Mouse (Mus musculus): ENCODE data around the gene Lysmd4. TPM values are rescaled to one million over a fixed set of nuclear protein-coding genes. Genes with fewer than 3 reads are reported as not detected.

Gene Lysmd4
- polyA plus RNA-seq, 1 experiment from 2014 or later: 14.9 TPM

DNA sequence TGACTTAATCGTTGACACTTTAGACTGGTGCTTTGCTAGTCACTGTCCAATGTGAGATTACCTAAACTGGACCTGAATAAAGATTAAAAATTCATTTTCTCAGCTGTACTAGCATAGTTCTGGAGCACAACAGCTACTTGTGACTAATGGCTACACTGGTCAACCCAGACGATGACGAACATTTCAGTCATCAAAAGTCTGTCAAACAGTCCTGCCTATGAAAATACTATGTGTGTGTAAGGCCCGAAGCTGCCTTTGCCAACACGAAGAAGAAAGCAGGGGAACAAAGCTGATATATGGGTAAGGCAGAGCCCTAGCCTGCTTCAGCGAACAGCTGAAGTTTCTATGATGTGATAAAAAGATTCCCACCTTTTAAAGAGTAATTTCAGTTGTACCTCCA is 61.2 kb downstream of the Lysmd4 start:
- Histone ChIP-seq H3K27ac (ENCODE audit: poor library complexity, severe bottlenecking) (no peak overlapping the region), H3K27me3 (replicated peaks) (no peaks in the 10 kb centered on the region), H3K9me3 (replicated peaks) (no peaks in the 10 kb centered on the region), H3K9ac (no peak overlapping the region), H3K4me3 (no peak overlapping the region), H3K36me3 (peaks cover 20% of the 10 kb centered on the region), H3K4me1 (replicated peaks) (peaks cover 23% of the 10 kb centered on the region), H3K4me2 (no peak overlapping the region)
- ATAC-seq (ENCODE audit: insufficient number of reproducible peaks, low FRiP score): no peak
- 92% methylated on average over 6 of the region's 6 CpGs for WGBS

DNA sequence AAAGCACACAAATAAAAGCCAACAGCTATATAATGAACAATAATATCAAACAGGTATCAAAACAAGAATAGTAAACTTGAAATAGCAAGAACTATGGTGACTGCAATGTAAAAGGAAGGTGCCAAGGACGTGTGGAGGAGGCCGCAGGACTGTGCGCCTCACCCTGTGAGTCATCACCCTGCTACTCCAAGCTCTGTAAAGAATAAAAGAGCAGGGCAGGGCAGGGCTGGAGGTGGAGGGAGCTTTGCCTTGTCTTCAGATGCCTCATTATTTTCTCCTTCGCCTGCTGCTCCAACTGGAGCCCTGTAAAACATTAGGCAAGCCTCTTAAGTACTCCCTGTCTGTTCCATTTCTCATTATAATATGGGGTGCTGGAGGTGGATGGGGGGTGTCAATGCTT is 65.1 kb downstream of the Lysmd4 start:
- Histone ChIP-seq H3K36me3 (peaks cover 12% of the 10 kb centered on the region), H3K4me1 (replicated peaks) (peaks cover 23% of the 10 kb centered on the region), H3K9me3 (replicated peaks) (no peaks in the 10 kb centered on the region), H3K4me3 (no peak overlapping the region), H3K27ac (ENCODE audit: poor library complexity, severe bottlenecking) (peak overlapping the region; percentile 39; the same call in 1 of the 2 replicates), H3K4me2 (no peak overlapping the region), H3K27me3 (replicated peaks) (no peaks in the 10 kb centered on the region), H3K9ac (no peak overlapping the region)
- ATAC-seq (ENCODE audit: insufficient number of reproducible peaks, low FRiP score): no peak
- WGBS: 69% methylated on average over 4 of the region's 4 CpGs

DNA sequence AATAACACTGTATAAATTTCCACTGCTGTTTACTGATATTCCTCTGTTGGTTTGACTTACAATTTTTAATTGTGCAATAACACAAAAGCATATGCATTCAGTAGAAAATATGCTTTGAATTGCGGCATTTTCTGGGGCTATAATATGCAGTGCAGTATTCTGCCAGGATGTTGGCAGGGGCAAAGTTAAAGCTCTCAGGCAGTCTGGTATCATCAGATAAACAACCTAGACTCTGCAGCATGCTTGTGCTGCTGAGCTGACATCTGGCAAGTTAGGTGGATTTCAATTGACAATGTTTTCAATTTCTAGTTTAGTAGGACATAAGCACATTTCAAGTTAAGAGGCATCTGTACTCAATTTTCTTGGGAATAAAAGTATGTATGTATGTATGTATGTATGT is 69.0 kb downstream of the Lysmd4 start:
- H3K36me3 ChIP-seq: peaks cover 12% of the 10 kb centered on the region
- H3K9ac ChIP-seq: no peak overlapping the region
- H3K27ac ChIP-seq (ENCODE audit: poor library complexity, severe bottlenecking): no peak overlapping the region
- no peak overlapping the region for H3K4me3 ChIP-seq
- H3K27me3 ChIP-seq (replicated peaks): no peaks in the 10 kb centered on the region
- peaks cover 16% of the 10 kb centered on the region for H3K4me1 ChIP-seq (replicated peaks)
- ATAC-seq (ENCODE audit: insufficient number of reproducible peaks, low FRiP score): no peak
- H3K9me3 ChIP-seq (replicated peaks): no peaks in the 10 kb centered on the region
- 88% methylated on average over 1 of the region's 1 CpGs for WGBS
- H3K4me2 ChIP-seq: no peak overlapping the region

DNA sequence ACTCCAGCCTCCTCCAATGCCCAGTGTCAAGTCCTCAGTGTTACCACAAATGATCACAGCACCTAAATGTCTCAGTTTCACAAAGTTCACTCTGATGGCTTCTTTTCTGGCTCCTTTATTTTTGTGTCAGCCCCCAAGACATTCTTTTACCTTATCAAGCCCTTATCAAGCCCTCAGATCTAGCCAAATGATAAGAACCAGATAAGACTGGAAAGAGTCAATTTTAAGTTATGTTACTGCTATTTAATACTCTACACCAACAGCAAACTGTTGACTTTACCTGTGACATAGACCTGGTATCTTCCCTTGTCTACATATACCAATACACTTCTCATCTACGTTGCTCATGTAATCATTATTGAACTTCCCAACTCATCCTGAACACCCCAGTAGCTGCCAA is 74.1 kb downstream of the Lysmd4 start:
- Histone ChIP-seq H3K4me1 (replicated peaks) (no peaks in the 10 kb centered on the region), H3K27me3 (replicated peaks) (no peaks in the 10 kb centered on the region), H3K4me2 (no peak overlapping the region), H3K36me3 (no peaks in the 10 kb centered on the region), H3K4me3 (no peak overlapping the region), H3K9me3 (replicated peaks) (no peaks in the 10 kb centered on the region), H3K27ac (ENCODE audit: poor library complexity, severe bottlenecking) (no peak overlapping the region), H3K9ac (no peak overlapping the region)
- ATAC-seq (ENCODE audit: insufficient number of reproducible peaks, low FRiP score): no peak
- WGBS: 94% methylated on average over 1 of the region's 1 CpGs

DNA sequence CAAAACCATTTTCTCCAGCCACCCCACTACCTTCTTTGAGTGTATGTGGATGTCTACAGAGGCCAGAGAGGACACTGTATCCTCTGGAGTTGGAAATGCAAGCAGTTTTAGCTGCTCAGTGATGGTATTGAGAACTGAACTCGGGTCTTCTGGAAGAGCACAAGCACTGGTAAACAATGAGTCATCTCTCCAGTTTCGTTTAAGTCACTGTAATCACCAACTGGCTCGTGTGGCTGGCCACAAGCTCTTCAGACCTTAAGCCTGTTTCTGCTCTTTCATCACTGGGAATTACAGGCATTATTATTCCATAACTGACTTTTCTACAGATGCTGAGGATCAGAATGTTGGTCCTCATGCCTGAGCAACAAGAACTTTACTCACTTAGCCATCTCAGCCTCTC is 82.6 kb downstream of the Lysmd4 start:
- no peak overlapping the region for H3K4me2 ChIP-seq
- peaks cover 10% of the 10 kb centered on the region; the same call in 1 of the 2 replicates for H3K36me3 ChIP-seq
- no peaks in the 10 kb centered on the region for H3K4me1 ChIP-seq (replicated peaks)
- H3K27ac ChIP-seq (ENCODE audit: poor library complexity, severe bottlenecking): no peak overlapping the region
- no peaks in the 10 kb centered on the region for H3K9me3 ChIP-seq (replicated peaks)
- WGBS: 52% methylated on average over 3 of the region's 3 CpGs
- no peak overlapping the region for H3K4me3 ChIP-seq
- no peaks in the 10 kb centered on the region for H3K27me3 ChIP-seq (replicated peaks)
- no peak for ATAC-seq (ENCODE audit: insufficient number of reproducible peaks, low FRiP score)
- H3K9ac ChIP-seq: no peak overlapping the region

DNA sequence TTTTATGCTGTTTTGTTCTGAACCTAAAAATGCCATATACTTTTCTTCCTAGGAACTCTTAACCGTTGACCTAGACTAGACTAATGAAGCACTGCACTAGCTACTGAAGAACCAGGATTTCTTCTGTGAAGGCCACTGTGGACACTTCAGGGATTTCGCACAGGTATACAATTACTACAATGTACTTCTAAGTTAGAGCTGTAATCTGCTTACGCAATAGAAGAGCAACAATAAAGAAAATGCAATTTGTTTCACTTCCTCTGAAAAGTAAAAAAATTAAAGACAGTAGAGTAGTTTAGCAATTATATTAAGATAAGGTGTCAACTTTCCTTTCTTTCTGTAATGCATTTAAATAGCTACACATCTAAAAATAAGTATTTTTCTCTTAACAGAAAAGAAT is 84.7 kb downstream of the Lysmd4 start:
- no peak overlapping the region for H3K27ac ChIP-seq (ENCODE audit: poor library complexity, severe bottlenecking)
- H3K4me1 ChIP-seq (replicated peaks): 0 out of 2 replicates have a peak, but pooled peaks cover 4% of the 10 kb centered on the region
- WGBS: 93% methylated on average over 3 of the region's 3 CpGs
- H3K9ac ChIP-seq: no peak overlapping the region
- no peaks in the 10 kb centered on the region for H3K27me3 ChIP-seq (replicated peaks)
- ATAC-seq (ENCODE audit: insufficient number of reproducible peaks, low FRiP score): no peak
- no peak overlapping the region for H3K4me2 ChIP-seq
- peaks cover 10% of the 10 kb centered on the region; the same call in 1 of the 2 replicates for H3K36me3 ChIP-seq
- H3K4me3 ChIP-seq: no peak overlapping the region
- H3K9me3 ChIP-seq (replicated peaks): no peaks in the 10 kb centered on the region

DNA sequence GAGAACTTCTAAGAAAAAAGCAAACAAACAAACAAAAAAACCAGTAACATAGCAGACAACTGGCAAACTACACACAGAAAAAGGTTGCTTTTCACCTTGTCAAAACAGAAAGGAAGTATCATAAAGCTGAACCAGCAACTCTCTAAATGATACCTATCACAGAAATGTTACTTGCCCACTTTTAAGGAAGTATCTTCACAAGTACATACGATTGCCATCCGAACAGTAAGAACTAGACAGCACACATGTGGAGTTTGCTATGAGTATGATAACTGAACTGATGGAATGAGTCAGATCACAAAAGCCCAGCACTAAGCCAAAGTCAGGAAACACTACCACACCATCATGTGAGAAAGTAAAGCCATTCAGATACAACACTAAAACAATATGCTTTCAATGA is 85.8 kb downstream of the Lysmd4 start:
- no peak overlapping the region for H3K4me3 ChIP-seq
- 84% methylated on average over 2 of the region's 2 CpGs for WGBS
- peaks cover 10% of the 10 kb centered on the region; the same call in 1 of the 2 replicates for H3K36me3 ChIP-seq
- no peak overlapping the region for H3K27ac ChIP-seq (ENCODE audit: poor library complexity, severe bottlenecking)
- no peak for ATAC-seq (ENCODE audit: insufficient number of reproducible peaks, low FRiP score)
- H3K9me3 ChIP-seq (replicated peaks): no peaks in the 10 kb centered on the region
- no peak overlapping the region for H3K4me2 ChIP-seq
- H3K9ac ChIP-seq: no peak overlapping the region
- 0 out of 2 replicates have a peak, but pooled peaks cover 4% of the 10 kb centered on the region for H3K4me1 ChIP-seq (replicated peaks)
- no peaks in the 10 kb centered on the region for H3K27me3 ChIP-seq (replicated peaks)

DNA sequence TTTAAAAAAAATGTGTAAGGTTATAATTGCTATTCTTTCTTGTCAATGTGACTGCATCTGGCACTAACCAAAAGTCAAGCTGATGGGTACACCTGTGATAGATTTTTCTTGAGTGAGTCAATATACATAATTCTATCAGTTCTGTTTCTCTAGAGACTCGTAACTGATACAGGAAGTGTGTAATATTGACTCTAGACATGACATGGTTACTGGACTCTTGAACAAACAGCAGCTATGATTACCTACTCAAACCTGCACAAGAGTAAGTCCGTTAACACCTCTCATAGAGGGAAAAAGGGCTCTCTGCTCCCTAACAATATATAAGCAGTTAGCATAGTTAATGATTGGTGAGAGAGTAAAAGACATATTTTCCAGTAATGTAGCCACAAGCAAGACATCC is 87.8 kb downstream of the Lysmd4 start:
- no peak overlapping the region for H3K27ac ChIP-seq (ENCODE audit: poor library complexity, severe bottlenecking)
- H3K4me1 ChIP-seq (replicated peaks): 0 out of 2 replicates have a peak, but pooled peaks cover 7% of the 10 kb centered on the region
- ATAC-seq (ENCODE audit: insufficient number of reproducible peaks, low FRiP score): no peak
- 81% methylated on average over 2 of the region's 2 CpGs for WGBS
- H3K9me3 ChIP-seq (replicated peaks): no peaks in the 10 kb centered on the region
- H3K27me3 ChIP-seq (replicated peaks): no peaks in the 10 kb centered on the region
- H3K4me2 ChIP-seq: no peak overlapping the region
- no peak overlapping the region for H3K9ac ChIP-seq
- H3K36me3 ChIP-seq: peaks cover 7% of the 10 kb centered on the region
- no peak overlapping the region for H3K4me3 ChIP-seq

DNA sequence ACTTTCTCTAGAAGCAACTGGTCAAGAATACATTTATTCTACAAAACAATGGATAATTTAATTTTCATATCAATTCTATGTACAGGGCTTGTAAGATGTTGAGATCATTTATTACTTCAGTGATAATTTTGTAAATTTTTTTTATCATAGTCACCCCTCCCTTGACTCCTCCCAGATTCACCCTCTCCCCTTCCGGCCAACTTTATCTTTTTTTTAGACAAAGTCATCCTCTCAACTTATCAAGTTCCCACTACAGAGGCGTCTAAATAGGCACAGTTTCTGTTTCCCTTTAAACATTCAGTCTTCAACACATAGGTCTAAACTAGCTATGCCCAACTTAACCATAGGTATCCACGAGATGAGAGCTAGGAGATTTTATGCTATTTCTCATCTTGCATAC is 90.9 kb downstream of the Lysmd4 start:
- ATAC-seq (ENCODE audit: insufficient number of reproducible peaks, low FRiP score): no peak
- WGBS: 47% methylated on average over 3 of the region's 3 CpGs
- 0 out of 2 replicates have a peak, but pooled peaks cover 7% of the 10 kb centered on the region for H3K4me1 ChIP-seq (replicated peaks)

DNA sequence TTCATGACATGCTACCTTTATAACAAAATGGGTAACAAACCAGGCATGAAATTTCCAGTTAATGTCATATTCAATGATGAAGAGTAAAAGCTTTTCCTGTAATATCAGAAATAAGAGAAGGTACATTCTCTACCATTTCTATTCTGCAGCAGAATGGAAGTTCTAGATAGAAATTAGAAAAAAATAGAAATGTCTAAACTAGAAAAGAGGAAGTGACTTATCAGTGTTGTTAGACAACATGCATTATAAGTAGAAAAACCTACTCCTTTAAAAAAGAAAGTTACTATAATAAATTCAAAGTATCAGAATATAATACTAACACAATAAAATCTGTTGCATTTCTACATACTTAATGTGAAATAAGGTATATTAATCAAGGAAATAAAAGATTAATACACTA is 96.4 kb downstream of the Lysmd4 start:
- Histone ChIP-seq H3K9ac (no peak overlapping the region), H3K4me1 (replicated peaks) (peaks cover 5% of the 10 kb centered on the region; the same call in 1 of the 2 replicates)
- no peak for ATAC-seq (ENCODE audit: insufficient number of reproducible peaks, low FRiP score)

More for the DNA sequence above, 90.9 kb downstream of the Lysmd4 start:
- Histone ChIP-seq H3K9me3 (replicated peaks) (no peaks in the 10 kb centered on the region), H3K36me3 (peaks cover 9% of the 10 kb centered on the region), H3K4me3 (no peak overlapping the region), H3K27ac (ENCODE audit: poor library complexity, severe bottlenecking) (no peak overlapping the region), H3K4me2 (no peak overlapping the region), H3K9ac (no peak overlapping the region), H3K27me3 (replicated peaks) (no peaks in the 10 kb centered on the region)

DNA sequence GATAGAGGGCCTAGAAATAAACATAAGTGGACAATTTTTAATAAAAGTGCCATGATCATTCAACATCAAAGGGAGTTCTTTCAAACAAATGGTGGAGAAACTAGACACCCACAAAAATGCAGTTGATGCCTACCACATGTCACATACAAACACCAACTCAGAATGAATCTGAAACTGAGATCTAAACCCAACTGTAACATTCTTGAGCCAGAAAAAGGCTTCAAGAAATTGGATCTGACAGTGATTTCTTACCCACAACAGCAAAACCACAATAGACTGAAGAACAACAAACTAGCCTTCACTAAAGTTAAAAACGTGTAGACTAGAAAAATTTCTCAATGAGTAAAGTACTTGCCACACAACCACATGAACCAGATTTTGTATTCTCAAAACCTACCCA is 98.0 kb downstream of the Lysmd4 start:
- H3K27ac ChIP-seq (ENCODE audit: poor library complexity, severe bottlenecking): no peak overlapping the region
- no peaks in the 10 kb centered on the region for H3K9me3 ChIP-seq (replicated peaks)
- no peak overlapping the region for H3K4me2 ChIP-seq
- H3K36me3 ChIP-seq: 0 out of 2 replicates have a peak, but pooled peaks cover 2% of the 10 kb centered on the region
- no peaks in the 10 kb centered on the region for H3K27me3 ChIP-seq (replicated peaks)
- H3K9ac ChIP-seq: no peak overlapping the region
- 76% methylated on average over 1 of the region's 1 CpGs for WGBS
- ATAC-seq (ENCODE audit: insufficient number of reproducible peaks, low FRiP score): no peak
- H3K4me3 ChIP-seq: no peak overlapping the region
- peaks cover 4% of the 10 kb centered on the region; the same call in 1 of the 2 replicates for H3K4me1 ChIP-seq (replicated peaks)

More for the DNA sequence above, 96.4 kb downstream of the Lysmd4 start:
- Histone ChIP-seq H3K27me3 (replicated peaks) (no peaks in the 10 kb centered on the region), H3K9me3 (replicated peaks) (no peaks in the 10 kb centered on the region), H3K36me3 (peaks cover 6% of the 10 kb centered on the region), H3K27ac (ENCODE audit: poor library complexity, severe bottlenecking) (no peak overlapping the region), H3K4me2 (no peak overlapping the region), H3K4me3 (no peak overlapping the region)

DNA sequence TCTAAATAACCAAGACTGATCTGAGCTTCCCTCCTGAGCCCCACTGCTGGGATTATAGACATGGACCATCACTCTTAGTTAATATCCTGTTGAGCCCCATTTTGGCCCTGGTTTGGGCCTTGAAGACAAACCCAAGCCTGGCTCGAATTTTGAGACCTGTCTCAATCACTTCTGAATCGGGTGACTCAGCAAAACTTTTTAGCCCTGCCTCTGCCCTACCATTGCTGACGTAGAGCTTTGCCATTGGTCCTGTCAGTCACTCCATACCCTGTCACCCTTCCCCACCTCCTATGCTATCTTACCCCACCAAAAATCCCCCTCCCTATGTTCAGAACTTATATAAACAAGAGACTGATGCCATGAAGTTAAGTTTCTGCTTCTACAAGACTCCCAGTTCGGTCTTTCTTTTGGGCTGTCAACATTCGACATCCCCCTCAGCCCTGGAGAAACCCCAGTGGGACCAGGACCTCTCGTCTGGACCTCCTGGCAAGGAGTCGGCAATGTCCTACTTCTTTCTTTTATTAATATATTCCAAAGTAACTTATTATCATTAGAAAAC is 119.8 kb downstream of the Lysmd4 start:
- Histone ChIP-seq H3K9me3 (replicated peaks) (0 out of 2 replicates have a peak, but pooled peaks cover 3% of the 10 kb centered on the region), H3K4me2 (no peak overlapping the region), H3K27ac (ENCODE audit: poor library complexity, severe bottlenecking) (no peak overlapping the region), H3K4me1 (replicated peaks) (no peaks in the 10 kb centered on the region), H3K36me3 (peaks cover 11% of the 10 kb centered on the region), H3K4me3 (no peak overlapping the region), H3K9ac (no peak overlapping the region), H3K27me3 (replicated peaks) (no peaks in the 10 kb centered on the region)
- no peak for ATAC-seq (ENCODE audit: insufficient number of reproducible peaks, low FRiP score)
- 83% methylated on average over 7 of the region's 7 CpGs for WGBS
